Mouse (Mus musculus): ENCODE results near the gene Cnga4. TPM values are rescaled to one million over a fixed set of nuclear protein-coding genes. Genes with fewer than 3 reads are reported as not detected.
"Not testable (repeated sequence)": the region's sequence is repeated elsewhere in the genome, so short reads cannot be mapped to it uniquely, and the experiment has no call there.

Cnga4 gene
- polyA plus RNA-seq, 1 experiment from 2014 or later = 0.13 TPM

GRCm38 (mm10) chr7:105394606-105395005 is 9.8 kb upstream of the Cnga4 start:
- no peak for DNase-seq (ENCODE audit: low spot score)
- no peak overlapping the region for H3K4me3 ChIP-seq
- H3K9me3 ChIP-seq = no peaks in the 10 kb centered on the region
- peaks cover 25% of the 10 kb centered on the region for H3K36me3 ChIP-seq
- no peaks in the 10 kb centered on the region for H3K27me3 ChIP-seq (ENCODE audit: insufficient read depth, poor library complexity, severe bottlenecking)
- WGBS = 87% methylated on average over 1 of the region's 1 CpGs
- H3K27ac ChIP-seq = no peak overlapping the region
- peaks cover 14% of the 10 kb centered on the region for H3K4me1 ChIP-seq (replicated peaks)

GRCm38 (mm10) chr7:105395131-105395820 is 9.1 kb upstream of the Cnga4 start:
- Histone ChIP-seq H3K9me3 (no peaks in the 10 kb centered on the region), H3K27me3 (ENCODE audit: insufficient read depth, poor library complexity, severe bottlenecking) (no peaks in the 10 kb centered on the region), H3K4me1 (replicated peaks) (peaks cover 14% of the 10 kb centered on the region), H3K36me3 (peaks cover 19% of the 10 kb centered on the region), H3K27ac (no peak overlapping the region), H3K4me3 (no peak overlapping the region)
- no peak for DNase-seq (ENCODE audit: low spot score)

- H3K27me3 ChIP-seq (ENCODE audit: insufficient read depth, poor library complexity, severe bottlenecking) = no peaks in the 10 kb centered on the region
Observed at GRCm38 (mm10) chr7:105396126-105396525, 8.2 kb upstream of the Cnga4 start.

GRCm38 (mm10) chr7:105399058-105399934 is 5.1 kb upstream of the Cnga4 start:
- WGBS = 3% methylated on average over 25 of the region's 25 CpGs
- Histone ChIP-seq H3K9me3 (no peaks in the 10 kb centered on the region), H3K4me1 (replicated peaks) (peaks cover 22% of the 10 kb centered on the region), H3K36me3 (peaks cover 14% of the 10 kb centered on the region), H3K27ac (peak overlapping the region; percentile 93), H3K4me3 (peak overlapping the region; percentile 88), H3K27me3 (ENCODE audit: insufficient read depth, poor library complexity, severe bottlenecking) (no peaks in the 10 kb centered on the region)
- DNase-seq (ENCODE audit: low spot score) = no peak

More at GRCm38 (mm10) chr7:105396126-105396525, 8.2 kb upstream of the Cnga4 start:
- Histone ChIP-seq H3K4me1 (replicated peaks) (peaks cover 22% of the 10 kb centered on the region), H3K27ac (no peak overlapping the region), H3K36me3 (peaks cover 16% of the 10 kb centered on the region), H3K4me3 (no peak overlapping the region), H3K9me3 (no peaks in the 10 kb centered on the region)
- DNase-seq (ENCODE audit: low spot score) = no peak

GRCm38 (mm10) chr7:105399935-105400624 is 4.3 kb upstream of the Cnga4 start, which contains the start of gene Fam160a2:
Gene Fam160a2, minus strand, starts transcription at chr7:105400054.
- WGBS = under 1% methylated on average over 55 of the region's 55 CpGs
- Histone ChIP-seq H3K4me1 (replicated peaks) (peaks cover 22% of the 10 kb centered on the region), H3K4me3 (peak within 1 kb of the TSS; percentile 88), H3K36me3 (peaks cover 11% of the 10 kb centered on the region; the same call in 1 of the 2 replicates), H3K27ac (peak within 1 kb of the TSS; percentile 93), H3K9me3 (no peaks in the 10 kb centered on the region), H3K27me3 (ENCODE audit: insufficient read depth, poor library complexity, severe bottlenecking) (no peaks in the 10 kb centered on the region)
- DNase-seq (ENCODE audit: low spot score) = peak; percentile 100

- no peaks in the 10 kb centered on the region for H3K27me3 ChIP-seq (ENCODE audit: insufficient read depth, poor library complexity, severe bottlenecking)
- H3K4me1 ChIP-seq (replicated peaks) = no peaks in the 10 kb centered on the region
- H3K36me3 ChIP-seq = no peaks in the 10 kb centered on the region
- no peaks in the 10 kb centered on the region for H3K9me3 ChIP-seq
- no peak for DNase-seq (ENCODE audit: low spot score)
- WGBS = 79% methylated on average over 1 of the region's 1 CpGs
- H3K4me3 ChIP-seq = no peak overlapping the region
- H3K27ac ChIP-seq = no peak overlapping the region
Observed at GRCm38 (mm10) chr7:105406322-105406721, 2.0 kb downstream of the Cnga4 start.

GRCm38 (mm10) chr7:105411874-105412632 is 7.7 kb downstream of the Cnga4 start:
- H3K27ac ChIP-seq; H3K36me3 ChIP-seq; H3K4me3 ChIP-seq; H3K27me3 ChIP-seq (ENCODE audit: insufficient read depth, poor library complexity, severe bottlenecking); H3K4me1 ChIP-seq (replicated peaks); H3K9me3 ChIP-seq: not testable (repeated sequence)
- WGBS = 62% methylated on average over 8 of the region's 8 CpGs
- peak; percentile 78 for DNase-seq (ENCODE audit: low spot score)

GRCm38 (mm10) chr7:105414385-105414784 is 10.0 kb downstream of the Cnga4 start:
- 66% methylated on average over 6 of the region's 6 CpGs for WGBS
- DNase-seq (ENCODE audit: low spot score) = no peak
- no peaks in the 10 kb centered on the region for H3K27me3 ChIP-seq (ENCODE audit: insufficient read depth, poor library complexity, severe bottlenecking)
- H3K9me3 ChIP-seq = no peaks in the 10 kb centered on the region
- no peaks in the 10 kb centered on the region for H3K4me1 ChIP-seq (replicated peaks)
- H3K36me3 ChIP-seq = no peaks in the 10 kb centered on the region
- H3K4me3 ChIP-seq = no peak overlapping the region
- H3K27ac ChIP-seq = no peak overlapping the region

- WGBS = 90% methylated on average over 7 of the region's 7 CpGs
- H3K4me1 ChIP-seq (replicated peaks) = no peaks in the 10 kb centered on the region
- no peak for DNase-seq (ENCODE audit: low spot score)
Observed at GRCm38 (mm10) chr7:105416529-105416928, 12.2 kb downstream of the Cnga4 start.

GRCm38 (mm10) chr7:105418106-105418505 is 13.7 kb downstream of the Cnga4 start:
- Histone ChIP-seq H3K36me3 (no peaks in the 10 kb centered on the region), H3K27me3 (ENCODE audit: insufficient read depth, poor library complexity, severe bottlenecking) (no peaks in the 10 kb centered on the region), H3K4me1 (replicated peaks) (no peaks in the 10 kb centered on the region), H3K4me3 (no peak overlapping the region), H3K27ac (no peak overlapping the region), H3K9me3 (no peaks in the 10 kb centered on the region)
- 84% methylated on average over 5 of the region's 5 CpGs for WGBS
- no peak for DNase-seq (ENCODE audit: low spot score)

More at GRCm38 (mm10) chr7:105416529-105416928, 12.2 kb downstream of the Cnga4 start:
- no peak overlapping the region for H3K4me3 ChIP-seq
- H3K36me3 ChIP-seq = no peaks in the 10 kb centered on the region
- H3K27me3 ChIP-seq (ENCODE audit: insufficient read depth, poor library complexity, severe bottlenecking) = no peaks in the 10 kb centered on the region
- no peak overlapping the region for H3K27ac ChIP-seq
- no peaks in the 10 kb centered on the region for H3K9me3 ChIP-seq

- DNase-seq (ENCODE audit: low spot score) = no peak
- Histone ChIP-seq H3K27me3 (ENCODE audit: insufficient read depth, poor library complexity, severe bottlenecking) (peaks cover 27% of the 10 kb centered on the region), H3K9me3 (no peaks in the 10 kb centered on the region), H3K36me3 (no peaks in the 10 kb centered on the region), H3K4me1 (replicated peaks) (peaks cover 8% of the 10 kb centered on the region; the same call in 1 of the 2 replicates), H3K4me3 (no peak overlapping the region), H3K27ac (no peak overlapping the region)
- 74% methylated on average over 2 of the region's 2 CpGs for WGBS
Observed at GRCm38 (mm10) chr7:105420903-105421302, 16.5 kb downstream of the Cnga4 start.

GRCm38 (mm10) chr7:105424368-105424767 is 20.0 kb downstream of the Cnga4 start:
- peaks cover 51% of the 10 kb centered on the region for H3K27me3 ChIP-seq (ENCODE audit: insufficient read depth, poor library complexity, severe bottlenecking)
- H3K27ac ChIP-seq = no peak overlapping the region
- no peaks in the 10 kb centered on the region for H3K36me3 ChIP-seq
- H3K4me1 ChIP-seq (replicated peaks) = peaks cover 14% of the 10 kb centered on the region; the same call in 1 of the 2 replicates
- 31% methylated on average over 5 of the region's 5 CpGs for WGBS
- H3K4me3 ChIP-seq = no peak overlapping the region
- DNase-seq (ENCODE audit: low spot score) = no peak
- no peaks in the 10 kb centered on the region for H3K9me3 ChIP-seq
